Mouse (Mus musculus) stomach, postnatal 0 days (tissue): Measurements from ENCODE around the gene Mfsd7a. TPM values are rescaled to one million over a fixed set of nuclear protein-coding genes. Genes with fewer than 3 reads are reported as not detected.

Experiments used
- ATAC-seq: fragments of 200-750 bp; cut with Nextera tagmentation; 2 replicates; pipeline ENCODE4 v1.8.0; 2017; ENCODE audit not compliant: low FRiP score, low TSS enrichment
- DNase-seq: peaks from one replicate; pipeline ENCODE4 v3.0.0-alpha.2; 2016; ENCODE audit warnings: low spot score
- H3K27ac ChIP-seq: fragments of 300-500 bp; sonication (generic); replicated peaks from 2 replicates; pipeline ENCODE4 v1.5.1; 2014; ENCODE audit warnings: mild to moderate bottlenecking, control low read depth
- H3K27me3 ChIP-seq: fragments of 300-500 bp; sonication (generic); 2 replicates; pipeline ENCODE4 v1.6.1; 2014; ENCODE audit warnings: low read length; ENCODE audit not compliant: control insufficient read depth, insufficient read depth
- H3K36me3 ChIP-seq: fragments of 300-500 bp; sonication (generic); 2 replicates; pipeline ENCODE4 v1.6.1; 2014; ENCODE audit warnings: low read length, mixed read lengths; ENCODE audit not compliant: control insufficient read depth, insufficient read depth
- H3K4me1 ChIP-seq: fragments of 300-500 bp; sonication (generic); replicated peaks from 2 replicates; pipeline ENCODE4 v1.6.1; 2014; ENCODE audit warnings: antibody characterized with exemption; ENCODE audit not compliant: control insufficient read depth, insufficient read depth
- H3K4me2 ChIP-seq: fragments of 300-500 bp; sonication (generic); replicated peaks from 2 replicates; pipeline ENCODE4 v1.6.1; 2014; ENCODE audit warnings: low read depth, mild to moderate bottlenecking, control low read depth, moderate library complexity
- H3K4me3 ChIP-seq: fragments of 300-500 bp; sonication (generic); 2 replicates; pipeline ENCODE4 v1.5.1; 2014; ENCODE audit warnings: low read depth, low read length, control low read depth
- H3K9ac ChIP-seq: fragments of 300-500 bp; sonication (generic); 2 replicates; pipeline ENCODE4 v1.6.1; 2014; ENCODE audit warnings: mild to moderate bottlenecking, low read length, control low read depth, mixed read lengths
- H3K9me3 ChIP-seq: fragments of 300-500 bp; sonication (generic); 2 replicates; pipeline ENCODE4 v1.6.1; 2016; ENCODE audit warnings: low read length; ENCODE audit not compliant: control insufficient read depth
- CTCF ChIP-seq: IDR thresholded peaks from 2 replicates; pipeline ENCODE4 v1.5.1; 2016; ENCODE audit warnings: antibody characterized with exemption, low read depth, mild to moderate bottlenecking, moderate library complexity
- EP300 ChIP-seq: optimal IDR thresholded peaks from 2 replicates; pipeline ENCODE3; 2016; ENCODE audit warnings: antibody characterized with exemption
- WGBS: fragments of 180-500 bp; shearing (Covaris S2); extraction: QIAGEN DNeasy Blood & Tissue Kit; methylation state at CpG from one replicate; pipeline ENCODE4 v1.1.7; 2014; 5-methylcytosine and 5-hydroxymethylcytosine counted together
- polyA plus RNA-seq: library from polyadenylated mRNA; unstranded; fragments of >200 nt; fragmentation: Nextera tagmentation; extraction: Ambion mirVana; gene quantifications from 2 replicates; pipeline ENCODE4 v1.2.1, GENCODE M21; 2015

Mfsd7a gene
- polyA plus RNA-seq, 1 experiment from 2014 or later = 1.1 TPM

DNA sequence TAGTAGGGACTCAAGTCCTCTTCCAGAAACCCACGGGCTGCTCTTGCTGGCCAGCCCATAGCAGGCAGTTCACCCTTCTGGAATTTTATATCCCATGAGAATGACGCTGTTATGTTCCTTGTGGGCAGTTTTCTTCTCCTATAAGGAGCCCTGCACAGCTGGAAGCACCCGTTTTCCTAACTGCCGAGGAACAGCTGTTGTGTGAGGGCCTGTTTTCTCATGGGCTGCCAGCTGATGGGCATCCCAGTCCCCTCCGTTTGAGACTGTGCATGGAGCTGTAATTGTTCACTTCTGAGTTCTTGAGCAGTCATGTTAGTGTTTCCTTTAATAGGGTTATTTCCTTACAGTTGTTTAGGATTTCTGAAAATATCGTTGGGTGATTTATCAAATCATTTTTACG is 20.9 kb upstream of the Mfsd7a start:
- Histone ChIP-seq H3K27me3 (no peaks in the 10 kb centered on the region), H3K36me3 (peaks cover 18% of the 10 kb centered on the region), H3K4me2 (no peak overlapping the region), H3K9me3 (no peaks in the 10 kb centered on the region), H3K4me3 (no peak overlapping the region), H3K27ac (no peak overlapping the region), H3K4me1 (no peaks in the 10 kb centered on the region), H3K9ac (no peak overlapping the region)
- 68% methylated on average over 7 of the region's 7 CpGs for WGBS
- no peak for DNase-seq
- ATAC-seq = no peak
- TF ChIP-seq CTCF = no peak
- no peak for TF ChIP-seq EP300

DNA sequence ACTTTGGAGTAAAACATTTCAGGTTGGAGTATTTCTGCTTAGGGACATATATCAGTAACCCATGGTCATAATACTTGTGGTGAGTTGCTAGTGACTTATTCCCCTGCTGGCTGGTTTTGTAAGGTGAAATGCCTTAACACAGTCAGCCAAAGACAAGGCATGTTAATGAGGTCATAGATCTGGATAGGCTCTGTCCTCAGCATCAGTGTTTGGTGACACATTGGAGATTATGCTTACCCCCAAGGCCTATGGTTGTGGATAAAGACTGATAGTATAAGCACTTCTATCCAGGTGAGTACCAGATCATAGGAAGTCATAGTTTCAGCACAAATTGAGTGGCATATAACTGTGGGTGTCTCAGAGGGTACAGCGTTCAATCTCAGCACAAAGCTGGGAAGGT is 18.0 kb upstream of the Mfsd7a start:
- 93% methylated on average over 1 of the region's 1 CpGs for WGBS
- no peak for TF ChIP-seq CTCF
- TF ChIP-seq EP300 = no peak
- Histone ChIP-seq H3K27me3 (no peaks in the 10 kb centered on the region), H3K9ac (no peak overlapping the region), H3K4me2 (no peak overlapping the region), H3K4me1 (peaks cover 4% of the 10 kb centered on the region), H3K9me3 (no peaks in the 10 kb centered on the region), H3K4me3 (no peak overlapping the region), H3K36me3 (peaks cover 3% of the 10 kb centered on the region; the same call in 1 of the 2 replicates), H3K27ac (no peak overlapping the region)
- ATAC-seq (no peak), DNase-seq (no peak)

DNA sequence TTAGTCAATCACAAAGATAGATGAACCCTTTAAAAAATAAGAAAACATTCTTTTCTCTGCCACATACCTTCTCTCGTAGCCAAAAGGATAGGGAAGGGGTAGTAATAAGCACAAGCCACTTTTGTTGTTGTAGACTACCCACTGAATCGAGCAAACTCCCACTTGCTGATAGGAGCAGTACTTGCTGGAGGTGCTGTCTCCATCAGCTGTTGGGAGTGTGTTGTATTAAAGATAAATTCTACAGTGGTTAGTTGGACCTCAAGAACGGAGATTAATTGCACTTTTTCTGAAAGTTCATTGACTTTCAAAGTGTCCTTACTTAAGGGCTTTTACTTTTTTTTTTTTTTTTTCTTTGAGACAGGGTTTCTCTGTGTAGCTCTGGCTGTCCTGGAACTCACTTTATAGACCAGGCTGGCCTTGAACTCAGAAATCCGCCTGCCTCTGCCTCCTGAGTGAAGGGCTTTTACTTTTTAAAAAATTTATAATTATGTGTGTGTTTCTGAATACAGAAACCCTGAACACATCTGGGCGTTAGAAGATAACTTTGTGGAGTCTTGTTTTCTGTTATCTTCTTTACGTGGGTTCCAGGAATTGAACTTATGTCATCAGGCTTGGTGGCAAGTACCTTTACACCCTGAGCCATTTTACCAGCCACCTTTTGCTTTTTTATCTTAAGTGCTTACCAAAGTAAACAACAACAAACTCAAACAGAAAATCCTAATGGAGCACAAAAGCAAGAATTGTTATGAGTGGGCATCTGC is 16.6 kb upstream of the Mfsd7a start:
- no peak overlapping the region for H3K4me3 ChIP-seq
- DNase-seq = no peak
- no peak for TF ChIP-seq EP300
- TF ChIP-seq CTCF = no peak
- no peak overlapping the region for H3K27ac ChIP-seq
- 76% methylated on average over 6 of the region's 6 CpGs for WGBS
- H3K27me3 ChIP-seq = no peaks in the 10 kb centered on the region
- no peaks in the 10 kb centered on the region for H3K9me3 ChIP-seq
- no peak overlapping the region for H3K4me2 ChIP-seq
- H3K36me3 ChIP-seq = no peaks in the 10 kb centered on the region
- H3K4me1 ChIP-seq = peaks cover 4% of the 10 kb centered on the region
- no peak overlapping the region for H3K9ac ChIP-seq
- ATAC-seq = no peak

DNA sequence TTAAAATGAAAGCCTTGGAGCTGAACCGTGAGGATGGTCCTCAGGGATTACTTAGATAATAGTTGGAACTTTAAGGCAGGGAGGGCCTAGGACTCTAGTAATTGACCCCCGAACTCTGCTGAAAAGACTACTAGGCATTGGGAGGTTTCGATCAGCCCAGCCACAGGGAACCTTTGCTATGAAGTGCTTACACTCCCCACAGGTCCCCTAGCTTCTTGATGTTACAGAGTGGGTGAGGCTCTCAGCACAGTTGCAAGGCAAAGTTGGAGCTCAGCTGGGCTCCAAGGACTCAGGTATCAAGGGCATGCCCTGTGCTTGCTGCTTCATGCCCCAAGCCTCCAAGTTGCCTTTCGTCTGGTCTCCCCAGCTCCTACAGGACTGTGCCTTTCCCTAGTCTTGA is 13.8 kb upstream of the Mfsd7a start:
- Histone ChIP-seq H3K27me3 (no peaks in the 10 kb centered on the region), H3K4me1 (peaks cover 4% of the 10 kb centered on the region), H3K27ac (peak overlapping the region; percentile 53), H3K4me2 (peak overlapping the region; percentile 78), H3K9me3 (no peaks in the 10 kb centered on the region), H3K4me3 (peak overlapping the region; percentile 96), H3K36me3 (no peaks in the 10 kb centered on the region), H3K9ac (peak overlapping the region; percentile 99)
- no peak for TF ChIP-seq CTCF
- TF ChIP-seq EP300 = no peak
- ATAC-seq (0 out of 2 replicates have a peak, but pooled peaks have one; percentile 0), DNase-seq (peak; percentile 47)
- WGBS = 23% methylated on average over 4 of the region's 4 CpGs

DNA sequence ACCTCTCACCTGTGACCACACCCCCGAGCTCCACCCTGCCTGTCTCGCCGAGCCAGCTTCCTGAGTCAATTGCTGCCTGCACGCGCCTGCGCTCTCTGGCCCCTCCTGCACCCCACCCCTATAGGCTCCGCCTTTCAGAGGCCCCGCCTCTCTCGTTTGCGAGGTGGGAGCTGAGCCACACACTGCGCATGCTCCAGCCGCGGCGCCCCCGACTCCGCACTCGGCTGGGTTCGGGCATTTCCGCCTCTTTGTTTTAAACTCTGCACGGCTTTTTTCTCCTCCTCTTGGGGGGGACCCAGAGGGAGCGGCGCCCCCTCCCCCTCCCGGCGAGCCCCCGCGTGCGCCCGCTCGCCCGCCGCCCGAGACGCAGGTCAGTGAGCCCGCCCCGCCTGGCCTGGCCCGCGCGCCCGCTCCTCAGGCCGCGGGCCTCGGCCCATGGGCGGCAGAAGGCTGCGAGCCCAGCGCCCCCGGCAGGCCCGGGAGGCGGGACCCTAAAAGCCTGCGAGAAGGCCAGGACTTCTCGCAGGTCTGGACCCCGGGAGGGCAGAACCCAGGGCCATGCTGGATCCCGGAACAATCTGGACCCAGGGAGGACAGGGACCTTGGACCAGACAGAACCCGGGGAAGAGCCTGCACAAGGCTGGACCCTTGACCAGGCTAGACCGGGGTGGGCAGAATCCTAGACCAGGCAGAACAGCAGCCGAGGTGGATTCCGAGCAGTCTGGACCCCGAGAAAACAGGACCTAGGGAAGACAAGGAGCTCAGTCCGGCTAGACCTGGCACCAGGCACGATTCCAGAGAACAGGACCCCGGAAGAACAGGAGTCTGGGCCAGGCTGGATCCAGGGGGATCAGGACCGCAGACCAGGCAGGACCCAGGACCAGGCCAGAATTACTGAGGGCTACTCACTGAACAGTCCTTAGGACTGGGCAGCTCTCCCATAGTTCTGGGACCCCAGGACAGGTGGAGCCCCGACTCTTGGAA is 12.7 kb upstream of the Mfsd7a start, which contains the start of gene Pcgf3:
Gene Pcgf3 (plus strand): TSS at position 151 of the 984 bp plus-strand sequence.
- H3K4me3 ChIP-seq = peak within 1 kb of the TSS; percentile 96
- H3K4me2 ChIP-seq = peak within 1 kb of the TSS; percentile 78
- no peaks in the 10 kb centered on the region for H3K27me3 ChIP-seq
- H3K4me1 ChIP-seq = peaks cover 4% of the 10 kb centered on the region
- ATAC-seq (peak; percentile 98), DNase-seq (peak; percentile 100)
- no peaks in the 10 kb centered on the region for H3K36me3 ChIP-seq
- H3K9me3 ChIP-seq = no peaks in the 10 kb centered on the region
- TF ChIP-seq EP300 (no peak), CTCF (no peak)
- peak within 1 kb of the TSS; percentile 90 for H3K27ac ChIP-seq
- WGBS = under 1% methylated on average over 45 of the region's 62 CpGs
- peak within 1 kb of the TSS; percentile 99 for H3K9ac ChIP-seq
